Mouse (Mus musculus) cortical plate, adult 2 months (tissue): ENCODE data around the gene Ppm1l.

ENCODE experiments used
- CTCF ChIP-seq: fragments of 200-500 bp; IDR thresholded peaks from 2 replicates; pipeline ENCODE4 v1.5.1; 2011; ENCODE audit warnings: mild to moderate bottlenecking, control low read depth, low read length; ENCODE audit not compliant: insufficient read depth; ENCODE audit errors: extremely low read depth
- POLR2A ChIP-seq: fragments of 200-500 bp; IDR thresholded peaks from 2 replicates; pipeline ENCODE4 v1.6.1; 2011; ENCODE audit warnings: mild to moderate bottlenecking, low read length, control low read depth; ENCODE audit not compliant: insufficient read depth; ENCODE audit errors: extremely low read depth

GRCm38 (mm10) chr3:69392298-69392697, 75.6 kb downstream of the Ppm1l start:
- TF ChIP-seq CTCF (no peak), POLR2A (no peak)
